Mouse (Mus musculus): ENCODE data around the gene Nrxn2. TPM values are rescaled to one million over a fixed set of nuclear protein-coding genes. Genes with fewer than 3 reads are reported as not detected.

The Nrxn2 gene
- polyA plus RNA-seq, 1 experiment from 2014 or later = 54.1 TPM

GRCm38 (mm10) chr19:6534118-6534415 is 115.5 kb downstream of the Nrxn2 start:
- H3K4me1 ChIP-seq (ENCODE audit: control insufficient read depth, insufficient read depth, low read length) = peaks cover 42% of the 10 kb centered on the region
- ATAC-seq (ENCODE audit: low FRiP score, low TSS enrichment) (no peak), DNase-seq (peak; percentile 36)
- 0 out of 2 replicates have a peak overlapping the region, but pooled peaks have one; percentile 32 for H3K27ac ChIP-seq (replicated peaks; ENCODE audit: low read depth, low read length)
- no peaks in the 10 kb centered on the region for H3K9me3 ChIP-seq (ENCODE audit: control insufficient read depth, low read length)
- no peak overlapping the region for H3K9ac ChIP-seq (replicated peaks; ENCODE audit: low read length)
- H3K36me3 ChIP-seq (ENCODE audit: control insufficient read depth, insufficient read depth, low read length) = peaks cover 9% of the 10 kb centered on the region; the same call in 1 of the 2 replicates
- no peak overlapping the region for H3K4me2 ChIP-seq (ENCODE audit: low read length)
- no peak overlapping the region for H3K4me3 ChIP-seq (replicated peaks; ENCODE audit: low read depth, low read length)
- no peaks in the 10 kb centered on the region for H3K27me3 ChIP-seq (ENCODE audit: control insufficient read depth, insufficient read depth, low read length)
- WGBS = 34% methylated on average over 5 of the region's 5 CpGs

DNA sequence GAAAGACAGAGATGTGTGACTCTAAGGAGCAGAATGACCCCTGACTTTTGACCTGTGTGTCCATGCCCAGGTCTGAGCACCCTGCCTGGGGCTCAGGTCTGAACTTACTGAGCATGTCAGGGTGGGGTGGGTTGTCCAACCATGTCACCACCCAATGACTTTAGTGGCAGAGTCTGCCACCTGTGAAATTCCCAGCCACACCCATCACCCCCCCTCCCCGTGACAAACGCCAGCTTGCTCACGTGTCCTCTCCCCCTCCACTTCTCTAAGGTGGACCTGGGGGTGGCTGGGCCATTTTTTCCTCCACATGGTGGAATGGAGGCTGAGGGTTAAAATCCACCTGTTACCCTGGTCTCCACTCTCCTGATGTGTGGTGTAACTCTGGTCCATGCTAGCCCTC is 117.7 kb downstream of the Nrxn2 start:
- no peak for ATAC-seq (ENCODE audit: low FRiP score, low TSS enrichment)
- H3K27me3 ChIP-seq (ENCODE audit: control insufficient read depth, insufficient read depth, low read length) = no peaks in the 10 kb centered on the region
- 91% methylated on average over 3 of the region's 3 CpGs for WGBS

DNA sequence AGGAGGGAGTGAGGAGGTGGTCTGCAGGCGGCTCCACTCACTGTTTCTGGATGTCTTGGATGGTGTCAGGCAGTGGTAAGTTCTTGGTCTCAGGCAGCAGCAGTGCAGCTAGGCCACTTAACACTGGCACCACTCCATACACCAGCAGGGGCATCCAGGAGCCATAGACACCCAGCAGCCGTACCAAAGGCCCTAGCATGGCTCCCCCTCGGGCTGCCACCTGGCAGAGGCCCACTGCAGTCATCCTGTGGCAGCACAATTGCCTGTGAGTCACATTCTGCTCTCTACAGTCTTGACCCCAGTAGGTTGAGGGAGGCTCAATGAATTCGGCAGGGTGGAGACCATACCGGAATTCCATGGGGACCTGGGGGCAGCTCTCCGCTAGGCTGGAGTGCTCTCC is 118.2 kb downstream of the Nrxn2 start:
- Histone ChIP-seq H3K4me3 (replicated peaks; ENCODE audit: low read depth, low read length) (no peak overlapping the region), H3K27me3 (ENCODE audit: control insufficient read depth, insufficient read depth, low read length) (no peaks in the 10 kb centered on the region), H3K27ac (replicated peaks; ENCODE audit: low read depth, low read length) (no peak overlapping the region), H3K4me1 (ENCODE audit: control insufficient read depth, insufficient read depth, low read length) (peaks cover 25% of the 10 kb centered on the region), H3K4me2 (ENCODE audit: low read length) (no peak overlapping the region), H3K9me3 (ENCODE audit: control insufficient read depth, low read length) (no peaks in the 10 kb centered on the region), H3K36me3 (ENCODE audit: control insufficient read depth, insufficient read depth, low read length) (peaks cover 5% of the 10 kb centered on the region; the same call in 1 of the 2 replicates), H3K9ac (replicated peaks; ENCODE audit: low read length) (no peak overlapping the region)
- ATAC-seq (ENCODE audit: low FRiP score, low TSS enrichment) (no peak), DNase-seq (no peak)
- 71% methylated on average over 6 of the region's 6 CpGs for WGBS

More for the DNA sequence above, 117.7 kb downstream of the Nrxn2 start:
- H3K9ac ChIP-seq (replicated peaks; ENCODE audit: low read length) = no peak overlapping the region
- no peak overlapping the region for H3K4me2 ChIP-seq (ENCODE audit: low read length)
- H3K4me1 ChIP-seq (ENCODE audit: control insufficient read depth, insufficient read depth, low read length) = peaks cover 30% of the 10 kb centered on the region
- DNase-seq = no peak
- H3K27ac ChIP-seq (replicated peaks; ENCODE audit: low read depth, low read length) = no peak overlapping the region
- no peaks in the 10 kb centered on the region for H3K9me3 ChIP-seq (ENCODE audit: control insufficient read depth, low read length)
- H3K36me3 ChIP-seq (ENCODE audit: control insufficient read depth, insufficient read depth, low read length) = peaks cover 9% of the 10 kb centered on the region; the same call in 1 of the 2 replicates
- no peak overlapping the region for H3K4me3 ChIP-seq (replicated peaks; ENCODE audit: low read depth, low read length)

- H3K4me2 ChIP-seq (ENCODE audit: low read length) = no peak overlapping the region
- ATAC-seq (ENCODE audit: low FRiP score, low TSS enrichment) (no peak), DNase-seq (no peak)
- no peak overlapping the region for H3K9ac ChIP-seq (replicated peaks; ENCODE audit: low read length)
- no peaks in the 10 kb centered on the region for H3K36me3 ChIP-seq (ENCODE audit: control insufficient read depth, insufficient read depth, low read length)
- H3K27ac ChIP-seq (replicated peaks; ENCODE audit: low read depth, low read length) = no peak overlapping the region
- H3K9me3 ChIP-seq (ENCODE audit: control insufficient read depth, low read length) = no peaks in the 10 kb centered on the region
- no peaks in the 10 kb centered on the region for H3K27me3 ChIP-seq (ENCODE audit: control insufficient read depth, insufficient read depth, low read length)
- no peak overlapping the region for H3K4me3 ChIP-seq (replicated peaks; ENCODE audit: low read depth, low read length)
- WGBS = 79% methylated on average over 8 of the region's 8 CpGs
- peaks cover 17% of the 10 kb centered on the region for H3K4me1 ChIP-seq (ENCODE audit: control insufficient read depth, insufficient read depth, low read length)
Observed at GRCm38 (mm10) chr19:6537526-6537925, 119.0 kb downstream of the Nrxn2 start.

- WGBS = 88% methylated on average over 6 of the region's 6 CpGs
- no peaks in the 10 kb centered on the region for H3K27me3 ChIP-seq (ENCODE audit: control insufficient read depth, insufficient read depth, low read length)
- H3K9me3 ChIP-seq (ENCODE audit: control insufficient read depth, low read length) = no peaks in the 10 kb centered on the region
- DNase-seq (no peak), ATAC-seq (ENCODE audit: low FRiP score, low TSS enrichment) (no peak)
- H3K4me2 ChIP-seq (ENCODE audit: low read length) = no peak overlapping the region
- no peaks in the 10 kb centered on the region for H3K36me3 ChIP-seq (ENCODE audit: control insufficient read depth, insufficient read depth, low read length)
- H3K27ac ChIP-seq (replicated peaks; ENCODE audit: low read depth, low read length) = no peak overlapping the region
- no peak overlapping the region for H3K9ac ChIP-seq (replicated peaks; ENCODE audit: low read length)
- no peak overlapping the region for H3K4me3 ChIP-seq (replicated peaks; ENCODE audit: low read depth, low read length)
- H3K4me1 ChIP-seq (ENCODE audit: control insufficient read depth, insufficient read depth, low read length) = peaks cover 6% of the 10 kb centered on the region; the same call in 1 of the 2 replicates
Observed at GRCm38 (mm10) chr19:6538546-6538945, 120.0 kb downstream of the Nrxn2 start.

GRCm38 (mm10) chr19:6539592-6539991 is 121.1 kb downstream of the Nrxn2 start:
- 84% methylated on average over 4 of the region's 4 CpGs for WGBS
- Histone ChIP-seq H3K4me3 (replicated peaks; ENCODE audit: low read depth, low read length) (no peak overlapping the region), H3K4me1 (ENCODE audit: control insufficient read depth, insufficient read depth, low read length) (no peaks in the 10 kb centered on the region), H3K27ac (replicated peaks; ENCODE audit: low read depth, low read length) (no peak overlapping the region), H3K9me3 (ENCODE audit: control insufficient read depth, low read length) (no peaks in the 10 kb centered on the region), H3K9ac (replicated peaks; ENCODE audit: low read length) (no peak overlapping the region), H3K4me2 (ENCODE audit: low read length) (no peak overlapping the region), H3K36me3 (ENCODE audit: control insufficient read depth, insufficient read depth, low read length) (no peaks in the 10 kb centered on the region), H3K27me3 (ENCODE audit: control insufficient read depth, insufficient read depth, low read length) (no peaks in the 10 kb centered on the region)
- DNase-seq (no peak), ATAC-seq (ENCODE audit: low FRiP score, low TSS enrichment) (no peak)

GRCm38 (mm10) chr19:6540191-6540590 is 121.7 kb downstream of the Nrxn2 start:
- no peaks in the 10 kb centered on the region for H3K9me3 ChIP-seq (ENCODE audit: control insufficient read depth, low read length)
- ATAC-seq (ENCODE audit: low FRiP score, low TSS enrichment) = no peak
- 84% methylated on average over 6 of the region's 6 CpGs for WGBS

GRCm38 (mm10) chr19:6541521-6541920 is 123.0 kb downstream of the Nrxn2 start:
- no peak overlapping the region for H3K4me2 ChIP-seq (ENCODE audit: low read length)
- H3K27me3 ChIP-seq (ENCODE audit: control insufficient read depth, insufficient read depth, low read length) = no peaks in the 10 kb centered on the region
- no peak overlapping the region for H3K9ac ChIP-seq (replicated peaks; ENCODE audit: low read length)
- no peak for ATAC-seq (ENCODE audit: low FRiP score, low TSS enrichment)
- H3K4me1 ChIP-seq (ENCODE audit: control insufficient read depth, insufficient read depth, low read length) = no peaks in the 10 kb centered on the region
- WGBS = 92% methylated on average over 7 of the region's 7 CpGs
- H3K9me3 ChIP-seq (ENCODE audit: control insufficient read depth, low read length) = no peaks in the 10 kb centered on the region
- H3K4me3 ChIP-seq (replicated peaks; ENCODE audit: low read depth, low read length) = no peak overlapping the region
- no peak for DNase-seq
- no peaks in the 10 kb centered on the region for H3K36me3 ChIP-seq (ENCODE audit: control insufficient read depth, insufficient read depth, low read length)
- H3K27ac ChIP-seq (replicated peaks; ENCODE audit: low read depth, low read length) = no peak overlapping the region

More at GRCm38 (mm10) chr19:6540191-6540590, 121.7 kb downstream of the Nrxn2 start:
- H3K27ac ChIP-seq (replicated peaks; ENCODE audit: low read depth, low read length) = no peak overlapping the region
- H3K4me2 ChIP-seq (ENCODE audit: low read length) = no peak overlapping the region
- H3K4me1 ChIP-seq (ENCODE audit: control insufficient read depth, insufficient read depth, low read length) = no peaks in the 10 kb centered on the region
- H3K9ac ChIP-seq (replicated peaks; ENCODE audit: low read length) = no peak overlapping the region
- no peaks in the 10 kb centered on the region for H3K36me3 ChIP-seq (ENCODE audit: control insufficient read depth, insufficient read depth, low read length)
- no peaks in the 10 kb centered on the region for H3K27me3 ChIP-seq (ENCODE audit: control insufficient read depth, insufficient read depth, low read length)
- H3K4me3 ChIP-seq (replicated peaks; ENCODE audit: low read depth, low read length) = no peak overlapping the region
- DNase-seq = no peak

- WGBS = 91% methylated on average over 16 of the region's 16 CpGs
- ATAC-seq (ENCODE audit: low FRiP score, low TSS enrichment) (no peak), DNase-seq (no peak)
- Histone ChIP-seq H3K9ac (replicated peaks; ENCODE audit: low read length) (no peak within 1 kb of the TSS), H3K36me3 (ENCODE audit: control insufficient read depth, insufficient read depth, low read length) (no peaks in the 10 kb centered on the region), H3K4me2 (ENCODE audit: low read length) (no peak within 1 kb of the TSS), H3K4me1 (ENCODE audit: control insufficient read depth, insufficient read depth, low read length) (no peaks in the 10 kb centered on the region), H3K4me3 (replicated peaks; ENCODE audit: low read depth, low read length) (no peak within 1 kb of the TSS), H3K27me3 (ENCODE audit: control insufficient read depth, insufficient read depth, low read length) (no peaks in the 10 kb centered on the region), H3K9me3 (ENCODE audit: control insufficient read depth, low read length) (no peaks in the 10 kb centered on the region), H3K27ac (replicated peaks; ENCODE audit: low read depth, low read length) (no peak within 1 kb of the TSS)
Observed at GRCm38 (mm10) chr19:6542367-6543034, 124.0 kb downstream of the Nrxn2 start, which contains the start of gene Slc22a12. TSS of gene Slc22a12 (minus strand) at chr19:6543032.
